Mouse (Mus musculus) intestine, postnatal 0 days (tissue): ENCODE measurements at regions not wholly inside any gene's neighbourhood (a gene's known extent, or its start where the extent isn't known, plus 50 kb on each side); places are given as distances from the start of the nearest gene placed in this dataset.

Experiments
- ATAC-seq: fragments of 200-750 bp; cut with Nextera tagmentation; 2 replicates; pipeline ENCODE4 v1.8.0; 2017; ENCODE audit warnings: mild to moderate bottlenecking, moderate TSS enrichment, moderate library complexity
- H3K27ac ChIP-seq: fragments of 300-500 bp; sonication (generic); 2 replicates; pipeline ENCODE4 v1.5.1; 2014; ENCODE audit warnings: mild to moderate bottlenecking, low read depth, low read length, moderate library complexity
- H3K27me3 ChIP-seq: fragments of 300-500 bp; sonication (generic); replicated peaks from 2 replicates; pipeline ENCODE4 v1.6.1; 2014; ENCODE audit warnings: low read length, mixed read lengths; ENCODE audit not compliant: control insufficient read depth, insufficient read depth
- H3K36me3 ChIP-seq: fragments of 300-500 bp; sonication (generic); 2 replicates; pipeline ENCODE4 v1.6.1; 2014; ENCODE audit warnings: mild to moderate bottlenecking, moderate library complexity; ENCODE audit not compliant: control insufficient read depth, insufficient read depth
- H3K4me1 ChIP-seq: fragments of 300-500 bp; sonication (generic); replicated peaks from 2 replicates; pipeline ENCODE4 v1.6.1; 2014; ENCODE audit warnings: antibody characterized with exemption, low read length, mixed read lengths; ENCODE audit not compliant: control insufficient read depth, insufficient read depth
- H3K4me2 ChIP-seq: fragments of 300-500 bp; sonication (generic); replicated peaks from 2 replicates; pipeline ENCODE4 v1.6.1; 2014; ENCODE audit warnings: low read depth, mild to moderate bottlenecking, moderate library complexity
- H3K4me3 ChIP-seq: fragments of 300-500 bp; sonication (generic); 2 replicates; pipeline ENCODE4 v1.5.1; 2014; ENCODE audit warnings: low read depth, low read length
- H3K9ac ChIP-seq: fragments of 300-500 bp; sonication (generic); 2 replicates; pipeline ENCODE4 v1.6.1; 2014; ENCODE audit warnings: mild to moderate bottlenecking, low read depth, low read length
- H3K9me3 ChIP-seq: fragments of 300-500 bp; sonication (generic); 2 replicates; pipeline ENCODE4 v1.6.1; 2016; ENCODE audit warnings: mixed run types; ENCODE audit not compliant: control insufficient read depth
- CTCF ChIP-seq: sonication (generic); IDR thresholded peaks from 2 replicates; pipeline ENCODE4 v1.5.1; 2016; ENCODE audit warnings: low read depth, mild to moderate bottlenecking, control low read depth, antibody characterized with exemption, moderate library complexity
- WGBS: fragments of 180-500 bp; shearing (Covaris S2); extraction: QIAGEN DNeasy Blood & Tissue Kit; methylation state at CpG from one replicate; pipeline ENCODE4 v1.1.7; 2014; 5-methylcytosine and 5-hydroxymethylcytosine counted together

DNA sequence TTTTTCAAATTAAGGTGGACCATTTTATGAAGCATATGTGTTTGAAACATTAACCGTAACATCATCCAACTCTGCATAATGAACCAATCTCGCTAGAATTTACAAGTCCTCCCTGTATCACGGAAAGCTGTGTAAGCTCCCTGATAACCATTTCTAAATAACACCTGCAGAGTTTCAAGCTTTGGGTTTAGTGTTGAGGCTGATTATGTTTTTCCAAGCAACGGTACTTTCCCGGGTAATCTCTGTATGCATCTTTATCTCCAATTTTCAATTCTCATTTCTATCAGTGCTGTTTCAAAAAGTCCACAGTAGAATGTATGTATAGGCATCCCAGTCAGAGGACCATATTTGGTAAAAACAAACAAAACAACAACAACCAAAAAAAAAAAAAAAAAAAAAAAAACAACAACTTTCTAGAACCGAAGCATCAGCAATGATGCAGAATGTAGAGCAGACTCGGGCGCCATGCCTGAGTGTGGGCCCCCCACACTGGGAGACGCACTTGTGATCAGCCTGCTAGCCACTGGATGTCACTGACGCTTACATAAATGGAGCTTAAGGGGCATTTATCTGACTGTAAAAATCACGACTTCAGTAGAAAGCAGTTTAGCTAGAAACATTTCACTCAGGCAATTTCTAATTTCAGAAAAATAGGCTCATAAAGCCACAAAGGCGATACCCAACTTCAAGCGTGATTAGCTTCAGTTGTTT, 464.7 kb downstream of the Gtdc1 start:
- no peaks in the 10 kb centered on the region for H3K9me3 ChIP-seq

DNA sequence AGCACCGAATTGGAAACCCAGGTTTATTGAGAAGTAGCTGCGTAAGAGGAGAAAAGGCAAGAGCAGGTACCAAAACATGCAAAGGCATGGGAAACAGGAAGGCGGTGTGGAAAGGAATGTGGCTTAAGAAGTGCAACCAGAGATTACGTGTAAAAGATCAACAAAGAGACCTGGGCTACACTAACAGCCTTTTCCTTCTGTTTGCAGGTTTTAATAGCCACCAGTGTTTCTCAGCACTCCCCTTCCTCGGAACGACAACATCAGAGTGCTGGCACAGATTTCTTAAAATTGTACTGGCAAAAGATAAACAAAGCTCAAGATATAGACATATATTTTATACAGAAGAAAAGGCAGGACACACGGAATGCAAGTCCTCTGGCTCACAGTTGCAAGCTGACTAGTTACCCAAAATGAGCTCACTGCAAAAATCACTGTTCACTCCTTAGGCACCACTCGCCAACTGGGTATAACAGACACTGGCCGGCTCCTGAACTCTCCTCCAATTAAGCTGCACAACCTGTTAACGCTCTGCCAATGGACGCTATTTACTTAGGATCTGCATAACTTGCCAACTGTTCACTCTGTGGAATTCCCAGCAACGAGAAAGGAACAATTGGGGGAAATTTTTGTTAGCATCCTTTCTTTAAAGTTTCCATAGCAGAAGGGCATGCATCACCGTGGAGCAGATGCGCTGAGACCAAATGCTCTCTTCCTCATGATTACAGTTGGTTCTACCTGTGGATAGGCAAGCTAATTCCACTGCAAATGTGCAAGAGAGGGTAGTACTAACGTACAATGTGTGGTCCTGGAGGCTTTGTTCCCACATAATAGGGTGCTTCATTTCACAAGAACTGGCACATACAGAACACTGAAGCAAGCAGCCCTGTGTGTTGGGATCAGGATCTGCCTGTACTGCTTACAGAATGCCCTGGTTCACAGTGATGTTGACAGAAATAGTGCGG, 465.9 kb downstream of the Gtdc1 start:
- no peak overlapping the region for H3K9ac ChIP-seq
- no peaks in the 10 kb centered on the region for H3K27me3 ChIP-seq
- no peak overlapping the region for H3K27ac ChIP-seq
- H3K4me3 ChIP-seq, result no peak overlapping the region
- H3K4me1 ChIP-seq, result no peaks in the 10 kb centered on the region
- no peak overlapping the region for H3K4me2 ChIP-seq
- no peaks in the 10 kb centered on the region for H3K9me3 ChIP-seq
- no peak for ATAC-seq
- H3K36me3 ChIP-seq, result no peaks in the 10 kb centered on the region
- no peak for TF ChIP-seq CTCF
- WGBS, result 49% methylated on average over 16 of the region's 16 CpGs

More for the DNA sequence above, 464.7 kb downstream of the Gtdc1 start:
- Histone ChIP-seq H3K27me3 (no peaks in the 10 kb centered on the region), H3K4me1 (no peaks in the 10 kb centered on the region), H3K4me3 (no peak overlapping the region), H3K27ac (no peak overlapping the region), H3K9ac (no peak overlapping the region), H3K36me3 (no peaks in the 10 kb centered on the region), H3K4me2 (no peak overlapping the region)
- 87% methylated on average over 13 of the region's 13 CpGs for WGBS
- no peak for ATAC-seq
- TF ChIP-seq CTCF, result no peak

DNA sequence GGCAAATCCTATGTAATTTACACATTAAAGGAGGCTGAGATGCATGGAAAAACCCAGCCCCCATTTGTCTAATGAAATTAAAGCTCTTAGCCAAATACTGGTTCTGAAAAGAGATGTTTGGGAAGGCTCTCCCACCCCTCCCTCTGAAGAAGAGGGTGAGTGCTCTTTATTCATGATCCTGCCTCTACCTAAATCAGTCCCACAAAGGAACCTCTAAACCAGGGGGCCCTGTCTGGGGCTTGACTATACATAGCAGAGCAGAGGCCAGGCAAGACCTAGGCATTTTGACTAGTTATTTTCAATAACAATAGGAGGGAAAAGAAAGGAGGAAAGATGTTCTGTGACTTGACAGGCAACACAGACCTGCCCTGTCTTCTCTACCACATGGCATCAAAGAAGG, 478.0 kb downstream of the Gtdc1 start:
- Histone ChIP-seq H3K27me3 (no peaks in the 10 kb centered on the region), H3K9me3 (no peaks in the 10 kb centered on the region), H3K9ac (no peak overlapping the region), H3K4me3 (no peak overlapping the region), H3K4me2 (no peak overlapping the region), H3K4me1 (no peaks in the 10 kb centered on the region), H3K27ac (no peak overlapping the region), H3K36me3 (no peaks in the 10 kb centered on the region)
- no peak for ATAC-seq
- no peak for TF ChIP-seq CTCF
